Mouse (Mus musculus): ENCODE measurements around the gene Gm9376. TPM values are rescaled to one million over a fixed set of nuclear protein-coding genes. Genes with fewer than 3 reads are reported as not detected.

The Gm9376 gene
- polyA plus RNA-seq, 1 experiment, result not detected

DNA sequence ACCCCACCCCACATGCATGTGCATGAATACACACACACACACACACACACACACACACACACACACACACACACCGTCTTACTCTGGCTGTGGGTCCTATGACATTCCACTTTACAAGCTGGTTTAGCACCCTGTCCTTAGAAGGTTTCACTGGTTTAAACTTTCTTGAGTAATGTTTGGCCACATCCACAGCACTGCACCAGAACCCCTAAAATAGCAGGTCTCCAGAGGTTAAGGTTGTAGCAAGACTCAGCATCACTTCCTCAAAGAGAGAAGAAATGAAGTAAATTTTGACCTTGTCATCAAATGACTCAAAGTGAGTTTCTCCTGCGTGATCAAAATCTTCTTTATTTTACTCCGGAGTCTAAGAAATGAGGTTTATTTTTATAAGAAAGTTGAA lies 15.5 kb downstream of the Gm9376 start:
- DNase-seq (ENCODE audit: low read depth), result no peak

DNA sequence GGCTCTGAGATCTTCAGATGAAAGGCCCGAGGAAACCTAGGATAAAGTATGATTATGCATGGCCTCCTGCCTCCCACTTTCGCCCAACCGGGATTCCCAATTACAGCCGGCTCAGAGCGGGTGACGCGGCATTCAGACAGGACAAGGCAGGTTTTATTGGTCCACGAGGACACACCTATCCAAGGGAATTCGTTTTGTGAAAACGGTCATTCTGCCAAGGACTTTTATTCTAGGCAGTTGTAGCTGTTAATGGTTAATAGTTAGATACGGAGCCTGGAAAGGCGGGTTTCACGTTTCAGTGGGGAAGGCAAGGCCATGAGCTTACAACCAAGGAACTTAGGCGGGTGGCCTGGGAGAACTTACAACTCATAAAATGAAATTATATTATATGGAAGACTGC lies 16.2 kb downstream of the Gm9376 start:
- no peak for DNase-seq (ENCODE audit: low read depth)

DNA sequence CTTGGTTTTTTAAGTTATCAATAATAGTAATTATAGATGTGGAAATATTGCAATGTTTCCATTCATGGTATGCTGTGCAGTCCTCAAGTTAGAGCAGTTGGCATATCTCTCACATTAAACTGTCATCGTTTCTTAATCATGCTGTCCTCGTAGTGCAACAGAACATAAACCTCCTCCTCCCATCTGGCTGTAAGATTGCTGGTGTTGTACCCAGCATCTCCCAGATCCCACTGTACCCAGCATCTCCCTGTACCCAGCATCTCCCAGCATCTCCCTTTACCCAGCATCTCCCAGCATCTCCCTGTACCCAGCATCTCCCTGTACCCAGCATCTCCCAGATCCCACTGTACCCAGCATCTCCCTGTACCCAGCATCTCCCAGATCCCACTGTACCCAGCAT lies 19.3 kb downstream of the Gm9376 start:
- DNase-seq (ENCODE audit: low read depth), result no peak

DNA sequence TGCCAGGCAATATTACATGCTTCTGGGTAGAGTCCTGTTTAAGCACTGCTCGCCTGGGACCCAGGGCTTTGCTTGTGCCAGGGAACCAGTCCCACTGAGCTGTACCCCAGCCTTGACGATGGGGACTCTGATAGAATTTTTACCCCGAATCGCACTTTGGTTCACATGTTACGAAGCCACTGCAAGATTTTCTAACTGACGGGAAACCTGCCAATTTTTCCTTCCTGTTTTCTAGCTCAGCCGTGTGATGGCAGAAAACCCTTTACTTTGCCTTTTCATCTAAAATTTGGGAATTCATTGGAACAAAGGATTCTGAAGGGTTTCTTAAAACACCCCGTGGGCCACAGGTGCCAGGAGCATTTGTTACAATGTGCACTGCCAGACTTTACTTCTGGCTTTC lies 22.4 kb downstream of the Gm9376 start:
- DNase-seq (ENCODE audit: low read depth), result no peak

DNA sequence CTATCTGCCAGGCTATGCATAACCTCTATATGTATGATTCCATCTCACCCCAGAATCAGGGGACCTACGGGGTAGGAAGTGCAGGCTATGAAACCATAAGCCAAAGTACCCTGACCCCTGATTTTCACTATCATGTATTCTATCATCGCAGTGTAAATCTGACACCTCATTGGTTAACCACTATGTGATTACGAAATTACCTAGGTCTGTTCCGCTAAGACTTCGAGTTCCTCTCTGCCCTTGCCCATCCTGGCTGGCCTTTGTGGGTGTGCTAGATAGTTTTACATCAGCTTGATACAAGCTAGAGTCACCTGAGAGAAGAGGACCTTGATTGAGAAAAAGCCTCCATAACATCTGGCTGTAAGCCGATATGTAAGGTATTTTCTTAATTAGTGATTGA lies 23.2 kb downstream of the Gm9376 start:
- no peak for DNase-seq (ENCODE audit: low read depth)

DNA sequence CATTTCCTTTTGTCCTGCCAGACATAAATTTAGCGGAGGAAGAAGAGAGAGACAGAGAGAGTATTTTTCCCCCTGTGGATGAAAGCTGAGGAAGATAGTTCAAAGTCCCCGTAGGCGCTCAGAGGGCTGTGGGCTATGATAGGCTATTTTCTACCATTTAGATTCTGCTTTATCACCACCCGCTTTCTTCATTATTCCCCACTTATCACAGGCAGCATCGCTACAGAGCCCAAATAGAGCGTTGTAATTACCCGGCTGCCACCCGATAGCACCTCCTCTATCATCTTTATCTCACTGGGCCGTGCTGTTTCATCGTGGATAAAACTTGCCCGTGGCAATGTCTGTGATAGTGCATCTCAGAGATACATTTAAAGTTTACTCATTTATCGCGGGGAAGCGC lies 35.8 kb downstream of the Gm9376 start:
- DNase-seq (ENCODE audit: low read depth), result no peak

DNA sequence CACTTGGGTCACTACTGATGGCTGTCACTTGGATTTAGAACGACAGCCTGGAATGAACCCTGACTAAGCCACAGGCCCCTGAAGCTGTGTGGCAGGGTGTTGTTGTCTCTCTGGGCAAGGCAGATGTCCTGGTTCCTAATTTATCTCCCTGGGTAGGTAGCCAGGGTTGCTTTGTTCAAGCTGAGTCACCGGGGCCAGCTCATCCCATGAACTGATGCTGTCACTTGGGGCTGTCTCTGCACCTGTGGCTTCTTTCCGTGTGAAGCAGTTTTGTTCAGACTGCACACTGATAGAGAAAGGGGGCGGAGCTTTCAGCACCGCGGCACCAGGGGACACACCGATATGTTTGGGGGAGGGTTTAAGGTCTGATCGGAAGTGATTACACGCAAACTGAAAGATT lies 37.8 kb downstream of the Gm9376 start:
- DNase-seq (ENCODE audit: low read depth), result no peak

DNA sequence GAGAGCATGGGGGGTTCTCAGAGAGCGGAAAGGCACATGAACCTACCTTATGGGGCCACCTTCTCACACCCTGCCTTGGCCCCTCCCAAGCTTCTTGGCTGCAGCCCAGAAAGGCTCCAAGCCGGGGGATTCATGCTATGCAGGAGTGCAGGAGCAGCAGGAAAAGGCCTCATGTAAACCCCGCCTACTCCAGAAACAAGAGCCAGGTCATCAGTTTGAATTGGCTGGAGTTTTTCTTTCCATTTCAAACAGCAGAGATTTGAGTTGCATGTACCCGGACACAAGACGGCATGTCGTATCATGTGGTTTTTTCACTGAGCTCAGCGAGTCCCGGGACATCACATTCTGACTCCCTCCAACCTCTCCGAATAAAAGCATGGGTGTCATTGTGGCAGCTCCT lies 39.2 kb downstream of the Gm9376 start:
- no peak for DNase-seq (ENCODE audit: low read depth)

DNA sequence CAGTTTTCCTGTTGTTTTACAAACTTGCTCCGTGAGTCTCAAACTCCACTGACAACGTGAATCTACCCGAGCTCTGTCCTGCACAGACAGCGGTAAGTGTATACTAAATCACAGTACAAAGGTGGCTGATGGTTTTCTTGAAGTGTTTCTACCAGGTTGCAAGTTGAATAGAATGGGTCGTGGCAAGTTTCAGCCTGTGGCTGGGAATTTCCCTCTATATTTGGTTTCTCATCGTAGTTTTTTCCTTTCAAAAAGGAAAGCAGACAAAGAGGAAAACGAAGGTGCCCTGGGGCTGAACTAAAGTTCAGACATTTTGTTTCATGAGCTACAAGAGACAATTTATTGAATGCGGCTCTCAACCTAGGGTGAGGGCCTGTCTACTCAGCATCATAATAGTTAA lies 40.3 kb downstream of the Gm9376 start:
- DNase-seq (ENCODE audit: low read depth), result no peak

DNA sequence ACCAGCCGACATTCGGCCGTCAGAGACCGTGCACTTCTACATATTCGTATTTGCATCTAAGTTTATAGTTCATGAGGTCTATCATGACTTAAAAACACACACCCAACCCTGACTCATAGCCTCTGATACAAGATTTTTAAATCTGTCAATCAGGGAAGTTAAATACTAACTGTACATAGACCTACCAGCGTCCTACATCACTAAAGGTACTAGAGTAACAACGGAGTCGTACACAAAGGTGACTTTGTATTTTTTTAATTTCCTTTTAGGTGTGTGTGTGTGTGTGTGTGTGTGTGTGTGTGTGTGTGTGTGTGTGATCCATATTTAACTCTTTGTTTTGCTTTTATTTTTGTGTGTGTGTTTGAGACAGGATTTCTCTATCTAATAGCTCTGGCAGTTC lies 44.9 kb downstream of the Gm9376 start:
- no peak for DNase-seq (ENCODE audit: low read depth)

DNA sequence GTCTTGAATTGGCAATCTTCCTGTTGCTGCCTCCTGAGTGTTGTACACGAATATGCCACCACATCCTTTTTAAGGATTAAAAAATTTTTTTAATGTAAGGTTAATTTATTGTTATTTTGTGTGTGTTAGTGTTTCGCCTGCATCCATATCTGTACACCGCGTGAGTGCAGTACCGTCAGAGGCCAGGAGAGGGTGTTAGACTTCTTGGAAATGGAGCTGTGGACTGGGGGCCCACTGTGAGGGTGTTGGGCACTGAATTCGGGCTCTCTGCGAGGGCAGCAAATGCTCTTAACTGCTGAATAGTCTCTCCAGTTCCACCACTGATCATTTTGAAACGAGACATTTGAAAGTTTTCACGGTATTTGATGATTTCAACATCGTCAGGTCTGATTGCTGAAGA lies 45.9 kb downstream of the Gm9376 start:
- DNase-seq (ENCODE audit: low read depth), result no peak

DNA sequence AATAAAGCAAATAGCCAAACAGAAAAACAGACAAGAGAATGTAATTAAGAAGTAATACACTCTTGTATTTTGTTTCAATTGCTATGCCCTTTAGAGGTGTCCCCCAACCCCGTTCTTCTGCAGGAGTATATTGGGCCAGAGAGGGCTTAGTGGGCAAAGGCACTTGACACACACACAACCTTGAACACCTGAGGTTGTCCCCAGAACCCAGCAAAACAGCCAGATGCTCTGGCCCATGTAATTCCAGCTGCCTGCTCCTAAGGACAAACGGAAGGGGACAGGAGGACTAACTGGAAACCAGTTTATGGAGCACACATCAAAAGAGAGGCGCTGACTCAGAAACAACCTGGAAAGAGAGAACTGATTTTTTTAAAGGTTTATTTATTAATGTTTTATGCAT lies 47.2 kb downstream of the Gm9376 start:
- no peak for DNase-seq (ENCODE audit: low read depth)

DNA sequence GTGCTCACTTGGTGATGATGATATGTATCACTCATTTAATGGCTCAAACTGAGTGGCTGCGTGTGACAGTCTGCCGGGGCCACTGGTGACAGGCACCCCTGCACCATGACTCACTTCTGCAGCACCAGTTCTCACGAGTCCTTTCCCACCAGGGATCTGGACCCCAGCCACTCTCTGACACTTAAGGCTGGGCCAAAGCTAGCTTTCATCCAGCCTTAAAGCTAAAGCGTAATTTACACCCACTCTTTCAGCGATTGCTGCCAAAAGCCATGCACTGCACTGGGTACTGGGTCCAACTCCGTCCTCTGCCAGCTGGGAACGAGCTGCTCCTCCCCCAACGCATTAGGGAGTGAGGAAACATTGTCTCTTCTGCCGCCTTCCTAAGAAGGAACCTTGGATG lies 50.5 kb downstream of the Gm9376 start:
- no peak for DNase-seq (ENCODE audit: low read depth)

Other genes with a start within 250 kb of the Gm9376 start
- gene Dct, start 214.7 kb upstream of the Gm9376 start, polyA plus RNA-seq (2012; rRNA removed), result 1.1 TPM in 2 replicates
- gene Tgds, start 134.2 kb upstream of the Gm9376 start, polyA plus RNA-seq (2012; rRNA removed), result 11.9 and 14.9 TPM in 2 replicates
- gene Gpr180, start 129.8 kb upstream of the Gm9376 start, polyA plus RNA-seq (2012; rRNA removed), result 39.6 and 57.7 TPM in 2 replicates
- gene Sox21, start 29.9 kb upstream of the Gm9376 start, polyA plus RNA-seq (2012; rRNA removed), result 0.03 TPM in 1 of 2 replicates, not detected in the other